Mouse (Mus musculus) heart, embryonic 14.5 days (tissue): ENCODE data around the gene Cyb5d2. TPM values are rescaled to one million over a fixed set of nuclear protein-coding genes. Genes with fewer than 3 reads are reported as not detected.

Experiments used
- ATAC-seq: fragments of 200-750 bp; cut with Nextera tagmentation; 2 replicates; pipeline ENCODE4 v1.8.0; 2017; ENCODE audit warnings: low read depth, moderate TSS enrichment; ENCODE audit not compliant: insufficient number of reproducible peaks, insufficient read depth, low FRiP score
- H3K27ac ChIP-seq, 2 experiments: fragments of 200-500 bp in 1 of 2; fragments of 300-500 bp in 1 of 2; sonication (generic) in 1 of 2; replicated peaks in 1 of 2; 2 replicates each; pipeline ENCODE4 v1.5.1; 2012 to 2014; ENCODE audit warnings: low read depth in 2 of 2, low read length in 2 of 2, control low read depth in 1 of 2, mild to moderate bottlenecking in 1 of 2, mixed read lengths in 1 of 2; ENCODE audit not compliant: control insufficient read depth in 1 of 2, insufficient read depth in 1 of 2
- H3K27me3 ChIP-seq: fragments of 300-500 bp; sonication (generic); 2 replicates; pipeline ENCODE4 v1.6.1; 2014; ENCODE audit warnings: mild to moderate bottlenecking, low read length, control low read depth; ENCODE audit not compliant: control insufficient read depth, insufficient read depth
- H3K36me3 ChIP-seq: fragments of 300-500 bp; sonication (generic); 2 replicates; pipeline ENCODE4 v1.6.1; 2014; ENCODE audit warnings: mild to moderate bottlenecking, control low read depth, low read length, mixed read lengths; ENCODE audit not compliant: control insufficient read depth, insufficient read depth
- H3K4me1 ChIP-seq, 2 experiments: fragments of 200-500 bp in 1 of 2; fragments of 300-500 bp in 1 of 2; sonication (generic) in 1 of 2; 2 replicates each; pipeline ENCODE4 v1.6.1; 2012 to 2014; ENCODE audit warnings: low read length in 2 of 2, control low read depth in 1 of 2, mixed read lengths in 1 of 2; ENCODE audit not compliant: control insufficient read depth in 2 of 2, insufficient read depth in 2 of 2
- H3K4me2 ChIP-seq: fragments of 300-500 bp; sonication (generic); 2 replicates; pipeline ENCODE4 v1.6.1; 2014; ENCODE audit warnings: mild to moderate bottlenecking, low read length
- H3K4me3 ChIP-seq, 2 experiments: fragments of 200-500 bp in 1 of 2; fragments of 300-500 bp in 1 of 2; sonication (generic) in 1 of 2; 2 replicates each; pipeline ENCODE4 v1.5.1; 2012 to 2014; ENCODE audit warnings: low read length in 2 of 2, mild to moderate bottlenecking in 2 of 2, control low read depth in 1 of 2, low read depth in 1 of 2, moderate library complexity in 1 of 2; ENCODE audit not compliant: control insufficient read depth in 1 of 2, insufficient read depth in 1 of 2
- H3K9ac ChIP-seq: fragments of 300-500 bp; sonication (generic); 2 replicates; pipeline ENCODE4 v1.6.1; 2014; ENCODE audit warnings: mild to moderate bottlenecking, low read length
- H3K9me3 ChIP-seq: fragments of 300-500 bp; sonication (generic); 2 replicates; pipeline ENCODE4 v1.6.1; 2016; ENCODE audit warnings: low read length, control low read depth; ENCODE audit not compliant: control insufficient read depth
- WGBS: fragments of 180-500 bp; shearing (Covaris S2); extraction: QIAGEN DNeasy Blood & Tissue Kit; methylation state at CpG from one replicate; pipeline ENCODE4 v1.1.7; 2014; 5-methylcytosine and 5-hydroxymethylcytosine counted together
- polyA plus RNA-seq: library from polyadenylated mRNA; unstranded; fragments of >200 nt; fragmentation: Nextera tagmentation; extraction: Ambion mirVana; gene quantifications from 2 replicates; pipeline ENCODE4 v1.2.1, GENCODE M21; 2014

Gene Cyb5d2
- polyA plus RNA-seq, 1 experiment from 2014 or later, result 8.4 TPM

DNA sequence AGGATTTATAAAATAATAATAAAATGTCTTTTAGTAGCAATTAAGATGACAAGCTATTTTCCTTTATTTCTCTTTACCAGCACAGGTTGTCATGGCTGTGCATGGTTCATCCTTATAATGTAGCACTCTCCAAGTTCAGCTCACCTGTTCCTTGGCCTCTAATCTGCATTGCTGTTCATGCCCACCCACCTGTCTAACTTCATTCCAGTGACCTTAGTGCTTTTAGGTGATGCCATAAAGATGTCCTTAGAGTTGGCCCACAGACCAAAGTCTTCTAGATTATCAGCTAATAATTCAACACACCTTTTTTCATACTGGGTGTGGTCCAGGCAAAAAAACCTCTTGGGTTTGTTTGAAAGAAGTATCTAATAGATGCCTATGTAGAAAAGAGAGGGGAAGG lies 5.2 kb upstream of the Cyb5d2 start:
- Histone ChIP-seq H3K9me3 (no peaks in the 10 kb centered on the region), H3K27me3 (no peaks in the 10 kb centered on the region), H3K27ac (no peak overlapping the region), H3K4me2 (no peak overlapping the region), H3K4me3 (no peak overlapping the region), H3K4me1 (peaks cover 7 to 33% of the 10 kb centered on the region in 2 experiments; a peak in 3 of 4 replicates), H3K9ac (no peak overlapping the region), H3K36me3 (peaks cover 3% of the 10 kb centered on the region; the same call in 1 of the 2 replicates)
- no peak for ATAC-seq

DNA sequence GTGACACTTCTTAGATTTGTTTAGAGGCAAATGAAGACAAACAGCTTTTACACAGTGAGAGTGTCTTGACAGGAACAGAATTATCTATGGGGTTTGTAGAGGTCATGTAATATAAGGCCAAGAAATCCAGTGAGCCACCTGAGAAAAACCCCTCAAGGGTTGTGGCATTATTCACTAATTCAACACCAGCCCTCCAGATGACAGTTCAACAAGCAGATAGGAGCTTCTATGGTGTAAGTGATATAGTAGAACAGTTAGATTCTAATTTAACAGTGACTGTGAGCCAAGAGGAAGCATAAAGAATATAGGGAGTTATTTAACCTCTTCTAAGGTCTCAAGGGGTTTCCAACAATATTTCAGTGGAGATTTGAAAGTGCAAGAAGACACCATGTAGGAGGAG lies 2.2 kb upstream of the Cyb5d2 start:
- Histone ChIP-seq H3K4me2 (no peak overlapping the region), H3K27me3 (no peaks in the 10 kb centered on the region), H3K4me3 (no peak overlapping the region), H3K27ac (no peak overlapping the region), H3K9me3 (no peaks in the 10 kb centered on the region), H3K4me1 (peaks cover 2 to 14% of the 10 kb centered on the region in 2 experiments; a peak in 3 of 4 replicates), H3K36me3 (0 out of 2 replicates have a peak, but pooled peaks cover 3% of the 10 kb centered on the region), H3K9ac (no peak overlapping the region)
- ATAC-seq, result no peak

DNA sequence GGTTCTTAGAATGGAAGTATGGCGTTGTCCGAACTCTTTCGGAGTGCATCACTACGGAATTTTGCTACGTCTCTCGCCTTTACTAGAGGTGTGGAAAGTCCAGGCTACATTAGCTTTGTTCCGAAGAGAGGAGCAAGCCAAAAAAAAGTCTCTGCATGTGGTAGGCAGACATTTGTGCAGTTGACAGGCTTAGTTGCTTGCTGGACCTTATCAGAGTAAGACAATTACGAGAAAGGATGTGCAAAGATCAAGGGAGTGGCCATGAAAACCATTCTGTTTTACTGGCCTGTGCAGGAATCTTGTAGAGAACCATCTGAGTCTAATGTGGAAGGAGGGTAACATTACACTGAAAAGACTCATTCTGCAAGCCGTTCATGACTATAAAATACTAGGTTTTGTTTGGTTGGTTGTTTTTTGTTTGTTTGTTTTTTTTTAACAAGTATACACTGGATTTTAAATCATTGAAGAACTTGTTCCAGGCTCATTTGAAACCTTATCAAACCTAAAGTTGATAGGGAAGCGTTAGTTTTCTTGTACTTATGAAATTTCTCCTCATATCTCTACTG lies 914 bp upstream of the Cyb5d2 start:
- Histone ChIP-seq H3K4me1 (peaks cover 2 to 11% of the 10 kb centered on the region in 2 experiments; a peak in 3 of 4 replicates), H3K36me3 (0 out of 2 replicates have a peak, but pooled peaks cover 3% of the 10 kb centered on the region), H3K4me2 (peak overlapping the region; percentile 88), H3K9ac (peak overlapping the region; percentile 88), H3K27me3 (no peaks in the 10 kb centered on the region), H3K27ac (peak overlapping the region in 1 of 2 experiments; percentile 3; a peak in 1 of 4 replicates), H3K9me3 (no peaks in the 10 kb centered on the region), H3K4me3 (peak overlapping the region; percentile 86)
- no peak for ATAC-seq
- WGBS, result 10% methylated on average over 10 of the region's 10 CpGs

DNA sequence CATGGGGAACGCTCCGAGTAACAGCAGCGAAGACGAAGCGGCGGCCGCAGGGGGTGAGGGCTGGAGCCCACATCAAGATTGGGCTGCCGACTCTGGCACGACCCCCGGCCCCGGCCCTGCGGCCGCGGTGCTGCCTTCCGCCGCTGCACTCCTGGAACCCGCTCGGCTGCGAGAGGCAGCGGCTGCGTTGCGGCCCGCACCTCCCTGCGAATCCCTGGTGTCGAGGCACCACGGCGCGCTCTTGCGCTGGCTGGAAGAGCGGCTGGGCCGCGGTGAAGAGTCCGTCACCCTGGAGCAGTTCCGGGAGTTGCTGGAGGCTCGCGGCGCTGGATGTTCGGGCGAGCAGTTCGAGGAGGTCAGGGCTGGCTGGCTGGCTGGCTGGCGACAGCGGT lies 350 bp upstream of the Cyb5d2 start:
- ATAC-seq, result peak; percentile 20
- H3K9me3 ChIP-seq, result no peaks in the 10 kb centered on the region
- H3K4me2 ChIP-seq, result peak overlapping the region; percentile 88
- peak overlapping the region; percentile 3 to 86; a peak in 3 of 4 replicates for H3K27ac ChIP-seq
- H3K9ac ChIP-seq, result peak overlapping the region; percentile 88
- WGBS, result under 1% methylated on average over 40 of the region's 42 CpGs
- peaks cover 2 to 11% of the 10 kb centered on the region in 2 experiments; a peak in 3 of 4 replicates for H3K4me1 ChIP-seq
- H3K4me3 ChIP-seq, result peak overlapping the region; percentile 86
- no peaks in the 10 kb centered on the region for H3K27me3 ChIP-seq
- H3K36me3 ChIP-seq, result 0 out of 2 replicates have a peak, but pooled peaks cover 3% of the 10 kb centered on the region

DNA sequence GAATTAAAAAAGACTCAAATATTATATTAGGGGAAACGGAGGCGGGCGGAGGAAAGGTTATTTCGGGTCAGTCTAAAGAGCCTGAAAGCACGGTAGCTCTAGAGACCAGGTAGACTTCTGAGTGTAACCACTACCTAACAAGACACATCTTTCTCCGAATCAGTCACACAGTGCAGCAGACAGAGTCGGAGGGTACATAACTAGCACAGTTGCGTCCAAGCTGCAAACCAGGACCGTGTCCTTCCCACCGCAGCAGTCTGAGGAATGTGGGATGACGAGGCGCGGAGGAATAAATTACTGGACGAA lies 840 bp downstream of the Cyb5d2 start:
- peak overlapping the region; percentile 88 for H3K9ac ChIP-seq
- peaks cover 2 to 11% of the 10 kb centered on the region in 2 experiments; a peak in 3 of 4 replicates for H3K4me1 ChIP-seq
- H3K27me3 ChIP-seq, result no peaks in the 10 kb centered on the region
- 0 out of 2 replicates have a peak, but pooled peaks have one; percentile 6 for ATAC-seq
- 17% methylated on average over 14 of the region's 14 CpGs for WGBS
- H3K36me3 ChIP-seq, result 0 out of 2 replicates have a peak, but pooled peaks cover 3% of the 10 kb centered on the region
- peak overlapping the region; percentile 91 for H3K4me2 ChIP-seq
- peak overlapping the region; percentile 82 to 86 for H3K4me3 ChIP-seq
- H3K9me3 ChIP-seq, result no peaks in the 10 kb centered on the region
- peak overlapping the region; percentile 83 to 86 for H3K27ac ChIP-seq

DNA sequence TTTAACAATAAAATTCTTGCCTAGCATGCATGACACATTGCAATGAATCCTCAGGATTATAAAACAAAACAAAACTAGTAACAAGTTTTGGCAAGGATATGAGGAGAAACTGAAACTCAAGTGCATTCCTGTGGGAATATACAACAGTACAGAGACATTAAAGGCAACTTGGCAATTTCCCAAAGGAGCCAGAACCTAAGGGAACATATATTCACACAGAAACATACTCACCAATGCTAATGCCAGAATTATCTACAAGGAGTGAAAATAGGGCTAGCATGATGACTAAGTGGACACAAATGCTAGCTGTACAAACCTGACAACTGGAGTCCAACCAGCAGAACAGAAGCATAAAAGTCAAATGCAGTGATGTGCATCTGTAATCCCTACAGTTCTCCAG lies 3.9 kb downstream of the Cyb5d2 start:
- no peaks in the 10 kb centered on the region for H3K9me3 ChIP-seq
- no peak for ATAC-seq
- no peaks in the 10 kb centered on the region for H3K36me3 ChIP-seq
- H3K27ac ChIP-seq, result no peak overlapping the region
- H3K27me3 ChIP-seq, result no peaks in the 10 kb centered on the region
- H3K9ac ChIP-seq, result no peak overlapping the region
- H3K4me3 ChIP-seq, result no peak overlapping the region
- H3K4me2 ChIP-seq, result no peak overlapping the region
- peaks cover 2 to 8% of the 10 kb centered on the region in 2 experiments; a peak in 3 of 4 replicates for H3K4me1 ChIP-seq

DNA sequence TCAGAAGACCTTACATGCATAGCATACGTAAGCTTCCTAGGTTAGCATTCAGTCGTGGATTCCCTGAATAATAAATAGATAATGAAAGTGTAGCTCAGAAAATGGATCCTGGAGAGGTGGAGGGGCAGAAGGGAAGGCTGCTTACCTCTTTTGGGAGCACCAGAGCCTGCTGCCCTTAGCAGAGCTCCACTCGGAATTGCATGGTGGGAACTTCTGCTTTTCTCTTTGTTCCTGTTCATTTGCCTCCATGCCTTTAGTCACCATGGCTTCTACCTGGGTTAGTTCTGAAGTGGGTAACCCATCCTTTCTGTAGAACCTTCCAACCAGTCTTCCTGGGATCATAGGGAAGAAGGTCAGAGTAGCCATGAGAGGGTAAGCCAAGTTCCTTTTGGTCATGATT lies 13.4 kb downstream of the Cyb5d2 start:
- H3K9ac ChIP-seq, result no peak overlapping the region
- no peak overlapping the region for H3K4me3 ChIP-seq
- H3K36me3 ChIP-seq, result no peaks in the 10 kb centered on the region
- H3K4me2 ChIP-seq, result no peak overlapping the region
- no peak overlapping the region for H3K27ac ChIP-seq
- no peaks in the 10 kb centered on the region for H3K4me1 ChIP-seq
- no peaks in the 10 kb centered on the region for H3K27me3 ChIP-seq
- no peaks in the 10 kb centered on the region for H3K9me3 ChIP-seq
- WGBS, result 77% methylated on average over 3 of the region's 3 CpGs
- ATAC-seq, result no peak

DNA sequence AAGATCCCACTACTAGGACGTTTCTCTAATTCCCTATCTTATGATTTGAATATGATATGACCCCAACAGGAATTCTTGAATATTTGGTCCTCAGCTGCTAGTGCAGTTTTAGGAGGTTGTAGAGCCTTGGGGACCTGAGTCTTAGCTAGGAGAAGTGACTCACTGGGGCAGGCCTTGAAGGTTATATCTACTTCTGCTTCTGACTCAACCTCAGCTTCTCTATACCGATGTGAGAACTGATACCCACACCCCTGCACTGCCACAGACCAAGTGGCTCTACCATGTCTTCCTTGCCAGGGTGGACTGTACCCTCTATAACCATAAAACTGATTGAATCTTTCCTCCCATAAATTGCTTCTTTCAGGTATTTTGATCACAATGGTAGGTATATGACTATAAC lies 13.8 kb downstream of the Cyb5d2 start:
- H3K9me3 ChIP-seq, result no peaks in the 10 kb centered on the region
- WGBS, result 56% methylated on average over 2 of the region's 2 CpGs

More for the DNA sequence above, 13.8 kb downstream of the Cyb5d2 start:
- Histone ChIP-seq H3K4me3 (no peak overlapping the region), H3K36me3 (no peaks in the 10 kb centered on the region), H3K27ac (no peak overlapping the region), H3K4me2 (no peak overlapping the region), H3K9ac (no peak overlapping the region), H3K4me1 (no peaks in the 10 kb centered on the region), H3K27me3 (no peaks in the 10 kb centered on the region)
- no peak for ATAC-seq
